Mouse (Mus musculus) intestine, embryonic 15.5 days (tissue): Measurements from ENCODE around the gene Gas2l2. TPM values are rescaled to one million over a fixed set of nuclear protein-coding genes. Genes with fewer than 3 reads are reported as not detected.

ENCODE experiments used
- ATAC-seq: fragments of 200-750 bp; cut with Nextera tagmentation; 2 replicates; pipeline ENCODE4 v1.8.0; 2017; ENCODE audit warnings: moderate TSS enrichment, moderate library complexity
- H3K27ac ChIP-seq: fragments of 300-500 bp; sonication (generic); 2 replicates; pipeline ENCODE4 v1.5.1; 2015; ENCODE audit warnings: mild to moderate bottlenecking, inconsistent platforms
- H3K27me3 ChIP-seq: fragments of 300-500 bp; sonication (generic); replicated peaks from 2 replicates; pipeline ENCODE4 v1.6.1; 2015; ENCODE audit warnings: inconsistent platforms
- H3K36me3 ChIP-seq: fragments of 300-500 bp; sonication (generic); 2 replicates; pipeline ENCODE4 v1.6.1; 2015; ENCODE audit warnings: inconsistent platforms
- H3K4me1 ChIP-seq: fragments of 300-500 bp; sonication (generic); replicated peaks from 2 replicates; pipeline ENCODE4 v1.6.1; 2015; ENCODE audit warnings: inconsistent platforms
- H3K4me2 ChIP-seq: fragments of 300-500 bp; sonication (generic); replicated peaks from 2 replicates; pipeline ENCODE4 v1.6.1; 2015; ENCODE audit warnings: mild to moderate bottlenecking, inconsistent platforms
- H3K4me3 ChIP-seq: fragments of 300-500 bp; sonication (generic); replicated peaks from 2 replicates; pipeline ENCODE4 v1.5.1; 2015; ENCODE audit warnings: inconsistent platforms
- H3K9ac ChIP-seq: fragments of 300-500 bp; sonication (generic); 2 replicates; pipeline ENCODE4 v1.6.1; 2015; ENCODE audit warnings: inconsistent platforms
- H3K9me3 ChIP-seq: fragments of 300-500 bp; sonication (generic); 2 replicates; pipeline ENCODE4 v1.6.1; 2016; ENCODE audit warnings: inconsistent platforms
- WGBS: fragments of 180-500 bp; shearing (Covaris S2); methylation state at CpG from one replicate; pipeline ENCODE4 v1.1.7; 2015; 5-methylcytosine and 5-hydroxymethylcytosine counted together
- polyA plus RNA-seq: library from polyadenylated mRNA; unstranded; fragments of >200 nt; fragmentation: Nextera tagmentation; extraction: Ambion mirVana; gene quantifications from 2 replicates; pipeline ENCODE4 v1.2.1, GENCODE M21; 2015

Gene Gas2l2
- polyA plus RNA-seq, 1 experiment from 2014 or later = 0.13 TPM

- no peak overlapping the region for H3K4me2 ChIP-seq
- H3K4me1 ChIP-seq = peaks cover 26% of the 10 kb centered on the region
- no peak overlapping the region for H3K9ac ChIP-seq
- H3K9me3 ChIP-seq = no peaks in the 10 kb centered on the region
- 0 out of 2 replicates have a peak overlapping the region, but pooled peaks have one; percentile 58 for H3K27ac ChIP-seq
- WGBS = 55% methylated on average over 3 of the region's 3 CpGs
- H3K27me3 ChIP-seq = no peaks in the 10 kb centered on the region
- no peaks in the 10 kb centered on the region for H3K36me3 ChIP-seq
- no peak overlapping the region for H3K4me3 ChIP-seq
- ATAC-seq = no peak
These were observed 26.4 kb upstream of the Gas2l2 start for GRCm38 (mm10) chr11:83455608-83456007.

DNA sequence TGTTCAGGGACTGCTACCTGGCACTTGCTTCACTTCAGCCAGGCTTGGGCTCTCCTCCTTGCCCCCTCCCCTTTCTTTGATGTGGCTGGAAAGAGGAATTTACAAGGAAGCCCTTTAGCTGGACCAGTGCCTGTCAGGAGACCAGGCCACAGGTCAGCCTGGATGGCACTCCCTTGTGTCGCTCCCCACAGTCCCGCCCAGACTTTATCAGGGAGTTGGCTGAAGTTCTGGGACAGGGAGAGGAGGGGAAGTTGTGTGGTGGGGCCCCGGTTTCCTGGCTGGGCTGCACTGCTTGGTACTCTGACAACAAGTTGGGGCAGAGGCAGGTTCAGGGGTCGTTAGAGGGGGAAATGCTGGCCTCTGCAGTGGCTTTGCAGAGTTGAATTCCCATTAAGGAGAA, 25.3 kb upstream of the Gas2l2 start:
- Histone ChIP-seq H3K4me2 (peak overlapping the region; percentile 31; the same call in 1 of the 2 replicates), H3K9me3 (no peaks in the 10 kb centered on the region), H3K36me3 (no peaks in the 10 kb centered on the region), H3K27ac (peak overlapping the region; percentile 58; the same call in 1 of the 2 replicates), H3K4me3 (no peak overlapping the region), H3K9ac (no peak overlapping the region), H3K4me1 (peaks cover 26% of the 10 kb centered on the region), H3K27me3 (no peaks in the 10 kb centered on the region)
- peak; percentile 86 for ATAC-seq
- 7% methylated on average over 4 of the region's 4 CpGs for WGBS

GRCm38 (mm10) chr11:83451281-83451680, 22.0 kb upstream of the Gas2l2 start:
- Histone ChIP-seq H3K36me3 (no peaks in the 10 kb centered on the region), H3K27ac (no peak overlapping the region), H3K27me3 (no peaks in the 10 kb centered on the region), H3K9me3 (no peaks in the 10 kb centered on the region), H3K9ac (no peak overlapping the region), H3K4me1 (peaks cover 29% of the 10 kb centered on the region), H3K4me2 (no peak overlapping the region), H3K4me3 (no peak overlapping the region)
- no peak for ATAC-seq
- 87% methylated on average over 10 of the region's 10 CpGs for WGBS

GRCm38 (mm10) chr11:83450550-83450949, 21.3 kb upstream of the Gas2l2 start:
- Histone ChIP-seq H3K9me3 (no peaks in the 10 kb centered on the region), H3K27ac (no peak overlapping the region), H3K4me2 (no peak overlapping the region), H3K27me3 (no peaks in the 10 kb centered on the region; the same call in 1 of the 2 replicates), H3K36me3 (no peaks in the 10 kb centered on the region), H3K9ac (no peak overlapping the region), H3K4me1 (peaks cover 28% of the 10 kb centered on the region), H3K4me3 (no peak overlapping the region)
- WGBS = 26% methylated on average over 1 of the region's 1 CpGs
- no peak for ATAC-seq

DNA sequence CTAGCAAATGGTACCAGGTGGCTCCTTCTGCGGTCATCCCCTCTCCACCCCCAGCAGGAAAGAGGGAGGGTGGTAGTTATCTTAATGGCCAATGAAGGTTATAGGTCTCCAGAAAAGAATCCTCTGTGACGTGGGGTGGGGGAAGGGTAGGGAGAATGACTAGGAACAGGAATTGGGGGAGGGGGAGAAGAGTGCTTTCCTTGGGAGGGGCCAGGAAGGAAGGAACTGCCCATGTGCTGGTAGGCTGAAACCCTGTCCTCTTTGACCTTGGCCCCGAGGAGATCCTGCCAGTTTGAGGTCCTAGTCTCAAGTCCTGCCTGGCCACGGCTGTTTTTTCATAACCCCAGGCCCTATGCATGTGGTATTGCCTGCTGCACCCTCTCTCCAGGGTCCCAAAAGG, 20.0 kb upstream of the Gas2l2 start:
- H3K4me1 ChIP-seq = peaks cover 23% of the 10 kb centered on the region
- no peaks in the 10 kb centered on the region for H3K36me3 ChIP-seq
- no peak for ATAC-seq
- no peak overlapping the region for H3K27ac ChIP-seq
- H3K4me2 ChIP-seq = no peak overlapping the region
- WGBS = 38% methylated on average over 4 of the region's 4 CpGs
- no peaks in the 10 kb centered on the region for H3K9me3 ChIP-seq
- H3K27me3 ChIP-seq = peaks cover 12% of the 10 kb centered on the region
- H3K4me3 ChIP-seq = no peak overlapping the region
- no peak overlapping the region for H3K9ac ChIP-seq

DNA sequence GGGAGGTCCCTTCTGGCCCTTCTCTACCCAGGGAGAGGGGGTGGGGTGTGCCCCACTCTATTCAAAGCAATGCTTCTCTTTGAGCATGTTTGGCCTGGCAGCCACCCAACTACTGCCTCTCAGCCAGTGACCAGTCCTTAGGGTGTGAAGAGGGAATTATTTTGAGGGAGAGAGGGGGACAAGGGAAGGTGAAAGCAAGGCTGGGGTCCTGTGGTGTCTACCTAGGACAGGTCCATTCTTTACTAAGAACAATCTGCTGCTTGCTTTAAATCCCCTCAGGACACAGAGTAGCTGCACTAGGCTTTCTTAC, 19.6 kb upstream of the Gas2l2 start:
- Histone ChIP-seq H3K4me3 (no peak overlapping the region), H3K36me3 (no peaks in the 10 kb centered on the region), H3K27ac (no peak overlapping the region), H3K27me3 (peaks cover 12% of the 10 kb centered on the region), H3K9me3 (no peaks in the 10 kb centered on the region), H3K4me2 (no peak overlapping the region), H3K4me1 (peaks cover 25% of the 10 kb centered on the region), H3K9ac (no peak overlapping the region)
- no peak for ATAC-seq

- H3K27ac ChIP-seq = no peak overlapping the region
- peaks cover 29% of the 10 kb centered on the region for H3K4me1 ChIP-seq
- no peak overlapping the region for H3K4me2 ChIP-seq
- no peak overlapping the region for H3K9ac ChIP-seq
- H3K36me3 ChIP-seq = no peaks in the 10 kb centered on the region
- no peaks in the 10 kb centered on the region for H3K9me3 ChIP-seq
- 47% methylated on average over 16 of the region's 16 CpGs for WGBS
- H3K27me3 ChIP-seq = peaks cover 15% of the 10 kb centered on the region
- no peak overlapping the region for H3K4me3 ChIP-seq
- ATAC-seq = no peak
These were observed 19.0 kb upstream of the Gas2l2 start for GRCm38 (mm10) chr11:83448021-83448926.

- H3K36me3 ChIP-seq = no peaks in the 10 kb centered on the region
- no peak for ATAC-seq
- no peaks in the 10 kb centered on the region for H3K9me3 ChIP-seq
- H3K4me2 ChIP-seq = no peak overlapping the region
- peaks cover 31% of the 10 kb centered on the region for H3K4me1 ChIP-seq
- WGBS = 74% methylated on average over 10 of the region's 10 CpGs
- H3K9ac ChIP-seq = no peak overlapping the region
- H3K27me3 ChIP-seq = peaks cover 20% of the 10 kb centered on the region
- no peak overlapping the region for H3K4me3 ChIP-seq
- no peak overlapping the region for H3K27ac ChIP-seq
These were observed 18.4 kb upstream of the Gas2l2 start for GRCm38 (mm10) chr11:83447612-83448011.

GRCm38 (mm10) chr11:83445001-83445400, 15.7 kb upstream of the Gas2l2 start:
- Histone ChIP-seq H3K4me1 (peaks cover 39% of the 10 kb centered on the region), H3K36me3 (no peaks in the 10 kb centered on the region), H3K9ac (peak overlapping the region; percentile 20; the same call in 1 of the 2 replicates), H3K27ac (no peak overlapping the region), H3K27me3 (peaks cover 36% of the 10 kb centered on the region), H3K9me3 (no peaks in the 10 kb centered on the region), H3K4me3 (peak overlapping the region; percentile 27), H3K4me2 (peak overlapping the region; percentile 58)
- 28% methylated on average over 19 of the region's 19 CpGs for WGBS
- no peak for ATAC-seq

GRCm38 (mm10) chr11:83443824-83444223, 14.6 kb upstream of the Gas2l2 start:
- no peak for ATAC-seq

GRCm38 (mm10) chr11:83442596-83443267, 13.5 kb upstream of the Gas2l2 start:
- Histone ChIP-seq H3K4me1 (peaks cover 30% of the 10 kb centered on the region), H3K27me3 (peaks cover 36% of the 10 kb centered on the region), H3K4me3 (0 out of 2 replicates have a peak overlapping the region, but pooled peaks have one; percentile 20), H3K9ac (no peak overlapping the region), H3K9me3 (no peaks in the 10 kb centered on the region), H3K4me2 (peak overlapping the region; percentile 49), H3K36me3 (no peaks in the 10 kb centered on the region), H3K27ac (no peak overlapping the region)
- ATAC-seq = no peak; the same call in 1 of the 2 replicates
- WGBS = 14% methylated on average over 29 of the region's 29 CpGs

More at GRCm38 (mm10) chr11:83443824-83444223, 14.6 kb upstream of the Gas2l2 start:
- peaks cover 38% of the 10 kb centered on the region for H3K4me1 ChIP-seq
- no peak overlapping the region for H3K4me3 ChIP-seq
- H3K9ac ChIP-seq = no peak overlapping the region
- H3K27ac ChIP-seq = no peak overlapping the region
- no peaks in the 10 kb centered on the region for H3K36me3 ChIP-seq
- 11% methylated on average over 7 of the region's 7 CpGs for WGBS
- H3K4me2 ChIP-seq = peak overlapping the region; percentile 4; the same call in 1 of the 2 replicates
- peaks cover 36% of the 10 kb centered on the region for H3K27me3 ChIP-seq
- H3K9me3 ChIP-seq = no peaks in the 10 kb centered on the region

DNA sequence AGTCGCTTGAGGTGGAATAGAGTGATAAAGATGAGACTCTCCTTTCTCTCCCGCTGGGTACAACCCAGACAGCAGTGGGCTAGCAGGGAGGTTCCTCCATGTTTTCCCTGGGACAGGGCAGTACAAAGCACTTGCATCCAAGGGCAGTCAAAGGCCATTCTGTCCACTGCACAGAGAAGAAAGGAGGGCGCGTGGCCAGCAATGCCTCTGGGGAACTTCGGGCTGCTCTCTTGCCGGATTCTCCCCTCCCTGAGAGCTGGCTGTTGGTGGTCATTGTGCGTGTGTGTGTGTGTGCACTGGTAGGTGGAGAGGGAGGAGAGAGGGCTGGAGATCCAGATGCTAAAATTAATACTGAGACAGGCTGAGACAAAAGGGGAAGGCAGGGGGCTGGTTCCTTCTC, 12.0 kb upstream of the Gas2l2 start:
- Histone ChIP-seq H3K36me3 (no peaks in the 10 kb centered on the region), H3K4me3 (peak overlapping the region; percentile 69), H3K27ac (no peak overlapping the region), H3K4me2 (peak overlapping the region; percentile 95), H3K9ac (no peak overlapping the region), H3K4me1 (peaks cover 24% of the 10 kb centered on the region), H3K9me3 (no peaks in the 10 kb centered on the region), H3K27me3 (peaks cover 36% of the 10 kb centered on the region)
- no peak for ATAC-seq
- 47% methylated on average over 7 of the region's 7 CpGs for WGBS
